Mouse (Mus musculus): ENCODE measurements around the gene Tfap2d.

Gene Tfap2d

DNA sequence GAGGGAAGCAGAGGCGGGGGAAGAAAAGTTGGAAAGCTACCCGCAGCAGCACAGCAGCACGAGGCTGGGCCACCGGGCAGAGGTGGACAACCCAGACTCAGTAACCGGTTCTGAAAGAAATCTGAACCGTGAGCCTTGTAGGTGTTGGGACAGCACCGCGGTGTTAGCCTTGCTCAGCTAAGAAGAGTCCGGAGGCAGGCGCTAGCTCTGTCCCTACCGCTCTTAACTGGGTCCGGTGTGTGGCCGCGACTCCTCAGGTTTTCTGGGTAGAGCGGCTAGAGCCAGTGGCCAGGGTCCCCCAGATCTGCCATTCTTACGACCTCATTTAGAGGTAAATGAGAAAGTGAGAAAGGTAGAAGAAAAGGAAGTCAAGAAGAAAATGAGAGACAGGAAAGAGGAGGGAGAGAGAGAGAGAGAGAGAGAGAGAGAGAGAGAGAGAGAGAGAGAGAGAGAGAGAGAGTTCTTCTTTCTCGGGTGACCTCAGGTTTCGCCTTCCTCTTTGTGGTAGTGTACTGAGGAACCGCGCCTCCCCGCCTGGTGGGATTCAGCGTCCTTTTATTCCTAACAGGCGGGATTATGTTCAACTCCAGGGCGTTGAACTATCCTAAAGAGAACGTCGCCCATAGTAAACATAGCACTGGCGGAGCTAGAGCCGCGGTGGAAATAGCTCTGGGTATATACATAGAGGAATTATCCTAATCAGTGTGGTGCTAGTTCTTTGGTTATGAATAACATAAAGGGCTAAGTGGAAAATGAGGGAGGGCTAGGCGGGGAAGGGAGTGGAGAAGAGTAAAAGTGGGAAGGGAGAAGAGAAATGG is 107.6 kb downstream of the Tfap2d start:
- no peak for DNase-seq (ENCODE audit: low read depth in 1 of 2, low spot score in 2 of 2)

DNA sequence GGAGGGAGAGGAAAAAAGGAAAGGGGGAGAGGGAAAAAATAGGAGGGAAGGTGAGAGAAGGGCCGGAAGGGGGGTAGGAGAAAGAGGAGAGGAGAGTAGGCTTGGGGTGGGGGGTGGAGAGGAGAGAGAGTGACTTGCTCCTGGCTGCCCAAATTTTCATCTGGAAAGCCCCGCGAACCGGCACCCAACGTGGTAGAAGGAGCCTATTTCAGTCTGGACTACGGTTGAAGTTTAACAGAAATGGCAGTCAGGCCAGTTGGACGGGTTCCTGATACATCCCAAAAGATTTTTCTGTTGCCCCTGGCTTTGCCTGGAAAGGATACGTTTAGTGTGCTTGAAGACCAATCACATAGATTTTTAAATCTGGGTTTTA is 108.2 kb downstream of the Tfap2d start:
- DNase-seq (ENCODE audit: low read depth in 1 of 2, low spot score in 2 of 2), result no peak

DNA sequence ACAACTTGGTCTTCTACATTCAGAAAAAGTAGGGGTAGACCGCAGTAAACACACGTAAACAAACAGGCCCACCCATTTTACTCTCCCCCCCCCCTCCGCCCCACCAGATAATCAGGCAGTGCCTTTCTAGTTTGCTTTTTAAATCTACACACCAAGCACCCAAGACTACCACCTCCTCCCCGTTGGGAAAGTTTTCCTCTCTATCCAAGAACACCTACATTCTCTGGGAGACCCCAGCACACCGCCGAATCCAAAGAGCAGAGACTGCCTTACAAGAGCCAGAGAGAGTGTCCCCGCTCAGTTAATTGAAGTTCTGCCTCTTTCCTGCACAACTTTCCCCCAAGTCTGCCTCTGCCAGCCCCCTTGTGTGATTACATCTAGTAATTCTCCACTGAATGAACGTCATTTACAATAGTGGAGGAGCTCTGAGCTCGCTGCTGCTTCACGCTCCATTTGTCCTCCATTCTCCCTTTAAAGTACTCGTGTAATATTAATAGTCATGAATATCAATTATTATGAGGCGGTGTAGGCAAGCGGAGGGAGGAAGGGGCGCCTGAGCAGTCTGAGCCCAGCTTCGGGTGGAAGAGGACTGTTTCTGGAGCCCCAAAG is 108.8 kb downstream of the Tfap2d start:
- no peak for DNase-seq (ENCODE audit: low read depth in 1 of 2, low spot score in 2 of 2)

DNA sequence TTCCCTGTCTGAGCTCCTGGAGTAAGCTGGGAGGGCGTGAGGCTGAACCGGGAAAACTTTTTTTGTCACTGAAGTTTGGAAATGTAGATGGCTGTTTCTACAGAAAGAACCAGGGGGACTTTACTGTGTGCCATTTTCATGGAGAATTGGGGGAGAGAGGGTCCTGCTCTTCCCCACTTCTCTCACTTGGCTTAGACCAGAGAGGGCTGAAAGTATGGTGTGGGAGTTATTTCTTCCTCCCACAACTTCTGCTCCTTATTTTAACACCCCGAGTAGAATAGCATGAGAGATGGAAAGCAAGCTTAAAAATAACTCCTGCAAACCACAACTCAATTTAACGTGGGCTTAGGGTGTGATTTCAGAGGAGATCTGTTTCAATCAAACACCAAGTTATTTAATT is 109.9 kb downstream of the Tfap2d start:
- DNase-seq (ENCODE audit: low read depth in 1 of 2, low spot score in 2 of 2), result no peak

DNA sequence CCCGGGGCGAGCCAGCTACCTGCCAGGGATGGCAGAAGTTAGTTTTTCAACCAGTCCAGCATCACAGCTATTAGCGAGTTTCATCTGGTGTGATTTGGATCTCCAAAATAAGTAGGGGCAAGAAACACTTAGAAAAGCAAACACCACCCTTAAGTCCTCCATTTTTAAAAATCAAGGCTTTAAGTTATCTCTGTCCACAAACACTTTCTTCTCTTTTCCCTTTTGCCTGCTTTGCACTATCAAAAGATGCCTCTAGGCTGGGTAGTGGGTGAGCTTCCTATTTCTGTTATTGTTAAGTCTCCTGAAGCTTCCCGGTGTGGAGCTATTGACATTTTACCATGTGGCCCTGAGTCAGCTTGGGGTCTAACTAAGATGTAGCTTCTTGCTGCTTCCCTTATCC is 110.3 kb downstream of the Tfap2d start:
- DNase-seq (ENCODE audit: low read depth in 1 of 2, low spot score in 2 of 2), result no peak

DNA sequence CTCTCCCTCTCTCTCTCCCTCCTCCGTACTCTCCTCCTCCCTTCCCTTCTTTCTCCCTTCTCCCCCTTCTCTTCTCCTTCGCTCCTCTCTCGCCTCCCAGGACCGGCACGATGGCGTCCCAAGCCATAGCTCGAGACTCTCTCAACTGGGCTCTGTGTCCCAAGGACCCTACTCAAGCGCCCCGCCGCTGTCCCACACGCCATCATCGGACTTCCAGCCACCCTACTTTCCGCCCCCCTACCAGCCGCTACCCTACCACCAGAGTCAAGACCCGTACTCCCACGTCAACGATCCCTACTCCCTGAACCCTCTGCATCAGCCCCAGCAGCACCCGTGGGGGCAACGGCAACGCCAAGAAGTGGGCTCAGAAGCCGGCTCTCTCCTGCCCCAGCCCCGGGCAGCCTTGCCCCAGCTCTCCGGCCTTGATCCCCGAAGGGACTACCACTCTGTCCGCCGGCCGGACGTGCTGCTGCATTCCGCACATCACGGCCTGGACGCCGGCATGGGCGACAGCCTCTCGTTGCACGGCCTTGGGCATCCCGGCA is 111.1 kb downstream of the Tfap2d start:
- DNase-seq (ENCODE audit: low read depth in 1 of 2, low spot score in 2 of 2), result no peak

Measured in monocyte, adult 2 months (primary cell).